Mouse (Mus musculus): ENCODE measurements around the gene Acat2. TPM values are rescaled to one million over a fixed set of nuclear protein-coding genes. Genes with fewer than 3 reads are reported as not detected.
"Not testable (repeated sequence)": the region's sequence is repeated elsewhere in the genome, so short reads cannot be mapped to it uniquely, and the experiment has no call there.

The Acat2 gene
- total RNA-seq, 2 experiments from 2014 or later, result 48.9 to 49.2 TPM

DNA sequence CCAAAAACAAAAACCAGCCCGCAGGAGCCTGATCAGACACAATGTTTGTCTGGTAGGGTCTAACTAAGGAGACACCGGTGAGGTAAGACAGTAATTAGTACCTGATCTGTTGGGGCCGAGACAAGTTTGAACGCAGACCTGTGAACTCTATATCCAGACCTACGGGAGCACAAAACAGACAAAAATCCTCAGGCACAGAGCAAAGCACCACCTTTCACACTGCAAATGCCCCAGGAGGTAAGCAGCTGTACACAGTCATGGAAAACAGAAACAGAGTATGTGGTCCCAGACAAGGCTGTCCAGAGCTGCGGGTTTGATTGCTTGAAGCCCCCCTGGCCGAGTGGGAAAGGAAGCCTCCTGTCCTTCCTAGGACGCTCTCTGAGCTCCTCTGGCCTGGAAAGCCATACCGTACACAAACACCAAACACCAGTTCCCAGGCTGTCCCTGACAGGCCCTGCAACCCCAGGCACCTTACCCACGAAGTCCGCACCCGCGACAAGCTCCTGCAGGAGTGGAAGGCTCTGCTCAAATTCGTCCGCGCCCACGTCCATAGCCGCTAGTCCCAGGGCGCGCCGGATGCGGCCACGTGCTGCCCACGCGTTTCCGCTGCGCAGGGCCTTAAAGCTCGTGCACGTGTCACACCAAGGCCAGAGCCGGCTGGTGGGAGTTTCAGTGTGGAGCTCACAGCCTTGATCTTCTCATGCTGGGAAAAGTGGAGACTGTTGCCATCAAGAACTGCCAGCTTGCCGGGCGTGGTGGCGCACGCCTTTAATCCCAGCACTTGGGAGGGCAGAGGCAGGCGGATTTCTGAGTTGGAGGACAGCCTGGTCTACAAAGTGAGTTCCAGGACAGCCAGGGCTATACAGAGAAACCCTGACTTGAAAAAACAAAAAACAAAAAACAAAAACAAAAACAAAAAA lies 50.9 kb downstream of the Acat2 start, which contains the start of gene Pnldc1:
Pnldc1 (minus strand) TSS at position 870 of the 920 bp plus-strand sequence.
- no peak for DNase-seq (ENCODE audit: low spot score in 2 of 2)

DNA sequence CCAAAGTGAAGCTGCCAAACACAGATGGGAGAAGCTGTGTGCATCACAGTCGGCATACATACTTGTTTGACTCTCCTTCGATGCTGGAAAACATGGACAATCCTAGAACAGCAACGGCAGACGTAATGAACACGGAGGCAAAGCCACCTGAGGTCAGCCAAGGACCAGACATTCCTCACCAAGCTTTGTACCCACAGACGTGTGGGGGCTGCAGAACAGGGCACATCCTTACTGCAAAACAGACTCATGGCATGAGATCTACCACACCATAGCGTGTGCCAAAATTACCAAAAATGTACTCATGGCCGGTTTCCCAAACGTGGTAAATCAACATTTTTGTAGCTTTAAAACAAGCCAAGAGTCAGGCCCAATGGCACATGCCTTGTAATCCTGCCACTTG lies 54.1 kb downstream of the Acat2 start:
- DNase-seq (ENCODE audit: low spot score in 2 of 2), result peak in 1 of 2 experiments; percentile 15

DNA sequence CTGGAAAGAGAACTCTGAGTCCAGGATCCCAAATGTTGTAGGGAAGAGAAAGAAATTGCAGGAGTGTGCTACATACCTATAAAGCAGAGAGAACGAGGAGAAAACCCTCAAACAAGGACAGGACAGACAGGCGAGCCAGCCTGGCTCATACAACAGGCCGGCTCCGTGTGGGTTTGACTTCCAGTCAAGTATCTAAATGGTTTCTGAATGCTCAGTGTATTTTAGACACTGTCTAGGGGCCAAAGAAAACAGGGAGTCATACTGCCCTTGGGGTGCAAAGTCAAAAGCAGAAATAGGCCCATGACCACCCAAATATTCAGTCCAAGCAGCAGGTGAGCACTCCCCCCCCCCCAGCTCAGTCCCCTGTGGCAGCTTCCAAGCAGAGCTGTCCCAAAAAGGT lies 54.7 kb downstream of the Acat2 start:
- DNase-seq (ENCODE audit: low spot score in 2 of 2), result no peak

DNA sequence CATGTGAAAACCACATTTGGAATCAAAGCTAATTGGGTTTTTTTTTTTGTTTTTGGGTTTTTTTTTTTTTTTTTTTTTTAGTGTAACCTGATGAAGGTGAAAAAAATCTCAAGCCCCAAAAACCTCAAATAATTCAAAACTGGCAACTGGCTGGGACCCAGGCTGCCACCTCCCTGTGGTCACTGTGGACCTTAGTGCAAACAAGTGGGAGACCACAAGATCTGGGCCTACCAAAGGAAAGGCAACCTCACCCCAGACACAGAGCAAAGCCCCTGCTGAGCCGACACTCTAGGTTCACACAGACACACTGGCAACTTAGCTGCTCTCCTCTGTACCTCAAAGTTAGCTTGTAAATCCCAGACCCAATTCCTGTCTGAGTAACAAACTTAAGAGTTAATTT lies 56.2 kb downstream of the Acat2 start:
- DNase-seq (ENCODE audit: low spot score in 2 of 2), result no peak

DNA sequence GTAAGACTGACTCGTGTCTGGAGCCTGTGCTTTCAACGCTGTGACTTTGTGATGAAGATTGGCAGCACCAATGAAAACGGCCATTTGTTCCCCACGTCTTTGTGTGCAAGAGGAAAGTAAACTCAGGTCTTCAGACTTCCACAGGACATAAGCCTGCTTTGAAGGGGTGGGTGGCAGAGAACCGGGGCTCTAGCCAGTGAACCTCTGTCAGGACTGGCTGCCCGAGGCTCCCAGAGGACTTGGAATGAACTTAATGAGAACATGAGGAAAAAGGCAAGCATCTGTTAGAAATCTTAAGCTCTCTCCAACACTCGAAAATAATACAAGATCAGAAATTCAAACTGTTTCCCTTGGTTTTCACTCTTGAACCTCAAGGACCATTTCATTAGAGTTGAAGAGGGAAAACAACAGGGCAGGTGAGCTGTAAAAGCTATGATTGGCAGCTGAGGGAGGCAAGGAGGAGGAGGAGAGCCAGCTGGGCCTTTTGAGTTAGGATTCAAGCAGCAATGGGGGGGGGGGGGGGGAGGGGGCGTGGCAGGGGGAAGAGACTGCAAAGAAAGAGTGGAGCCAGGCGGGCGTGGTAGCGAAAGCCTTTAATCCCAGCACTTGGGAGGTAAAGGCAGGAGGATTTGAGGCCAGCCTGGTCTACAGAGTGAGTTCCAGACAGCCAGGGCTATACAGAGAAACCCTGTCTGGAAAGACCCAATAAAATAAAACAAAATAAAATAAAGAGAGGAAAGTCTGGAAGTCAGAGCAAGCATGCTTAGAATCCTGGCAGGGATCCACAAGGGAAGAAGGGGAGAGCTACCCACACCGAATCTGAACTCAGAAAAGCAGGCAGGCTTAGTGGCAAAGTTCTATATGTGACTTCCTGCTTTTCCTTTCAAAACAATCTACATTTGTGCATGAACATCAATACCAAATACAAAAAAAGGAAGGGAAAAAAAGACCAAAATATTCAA lies 56.9 kb downstream of the Acat2 start:
- no peak for DNase-seq (ENCODE audit: low spot score in 2 of 2)

DNA sequence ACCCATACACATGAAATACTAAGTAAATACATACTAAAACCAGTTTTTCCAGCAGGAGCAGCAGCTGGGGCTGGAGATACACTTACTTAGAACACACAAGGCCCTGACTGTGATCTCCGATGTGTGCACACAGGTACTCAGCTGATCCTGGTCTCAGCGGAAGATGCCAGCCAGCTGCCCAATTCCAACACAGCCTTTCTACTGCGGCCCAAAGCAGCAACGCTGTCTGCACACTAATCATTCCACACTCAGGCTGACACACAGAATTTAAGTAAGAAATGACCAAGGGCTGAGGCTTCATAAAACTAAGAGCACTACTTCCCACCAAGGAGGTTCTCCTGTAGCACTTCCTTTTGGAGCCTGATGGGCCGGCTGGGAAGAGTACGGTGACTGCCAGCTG lies 58.3 kb downstream of the Acat2 start:
- no peak for DNase-seq (ENCODE audit: low spot score in 2 of 2)

DNA sequence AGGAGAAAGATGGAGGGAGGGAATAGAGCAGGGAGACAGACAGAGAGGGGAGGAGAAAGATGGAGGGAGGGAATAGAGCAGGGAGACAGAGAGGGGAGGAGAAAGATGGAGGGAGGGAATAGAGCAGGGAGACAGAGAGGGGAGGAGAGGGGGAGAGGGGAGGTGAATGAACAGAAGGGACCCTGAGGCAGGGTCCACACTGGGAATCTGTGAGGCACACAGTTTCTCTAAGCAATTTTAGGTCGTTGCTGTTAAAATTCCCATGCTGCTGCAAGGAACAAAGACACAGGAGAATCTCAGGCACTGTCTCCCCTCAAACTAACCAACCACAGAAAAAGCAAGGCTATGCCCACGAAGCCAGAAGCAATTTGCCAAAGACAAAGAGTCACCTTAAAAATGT lies 61.9 kb downstream of the Acat2 start:
- DNase-seq (ENCODE audit: low spot score in 2 of 2), result not testable (repeated sequence)

DNA sequence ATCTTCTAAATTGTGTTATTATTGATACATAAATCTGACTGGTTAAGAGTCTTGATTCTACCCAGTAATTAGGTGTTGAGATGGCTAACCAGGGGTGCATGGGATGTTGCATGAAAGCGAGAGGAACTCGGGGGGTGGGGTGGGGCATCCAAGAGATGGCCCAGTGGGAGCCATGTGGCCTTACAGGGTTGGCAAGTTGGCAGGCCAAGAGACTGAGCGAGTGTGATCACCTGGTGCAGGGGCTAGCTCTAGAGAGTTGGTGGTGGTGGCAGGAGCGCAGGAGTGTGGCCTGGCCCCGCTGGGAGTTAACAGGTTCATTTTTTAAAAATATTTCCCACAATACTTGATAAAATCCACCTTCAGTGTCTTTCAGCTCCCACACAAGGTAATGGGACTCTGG lies 62.9 kb downstream of the Acat2 start:
- DNase-seq (ENCODE audit: low spot score in 2 of 2), result no peak

Other genes with a start within 250 kb of the Acat2 start
- gene Igf2r, start 191.1 kb downstream of the Acat2 start, total RNA-seq (2021), result 10 to 100 TPM; 27.4 to 27.8 TPM
- 10 to 100 TPM; 60.6 to 71.7 TPM for gene Mas1, start 92.6 kb downstream of the Acat2 start, total RNA-seq (2021)
- gene Mrgprh, start 84.7 kb downstream of the Acat2 start, total RNA-seq (2021), result not detected
- gene Pnldc1, start 50.5 kb downstream of the Acat2 start, total RNA-seq (2021), result 1 to 10 TPM in 1 of 2 experiments, under 1 TPM in 1; 0.97 to 2.0 TPM
- 100 to 1,000 TPM; 211 to 215 TPM for gene Tcp1, start 45.0 kb downstream of the Acat2 start, total RNA-seq (2021)
- 10 to 100 TPM; 63.4 to 64.5 TPM for gene Mrpl18, start 44.4 kb downstream of the Acat2 start, total RNA-seq (2021)
- gene Acat3, start 20.1 kb downstream of the Acat2 start, total RNA-seq (2021), result 1 to 10 TPM; 5.8 to 6.5 TPM
- gene Wtap, start 33.4 kb upstream of the Acat2 start, total RNA-seq (2021), result 10 to 100 TPM; 54.6 to 54.8 TPM
- gene Sod2, start 46.1 kb upstream of the Acat2 start, total RNA-seq (2021), result 100 to 1,000 TPM; 270 to 271 TPM
- gene Gpr31b, start 91.5 kb upstream of the Acat2 start, total RNA-seq (2021), result not detected
- under 1 TPM; 0.33 to 0.54 TPM for gene Tcp10b, start 100.4 kb upstream of the Acat2 start, total RNA-seq (2021)
- gene Unc93a, start 171.1 kb upstream of the Acat2 start, total RNA-seq (2021), result not detected

Measured in layer of hippocampus, adult 18-20 months (tissue).